ENCODE assay signal across 9 mouse cellular contexts in the genomic region with DNA sequence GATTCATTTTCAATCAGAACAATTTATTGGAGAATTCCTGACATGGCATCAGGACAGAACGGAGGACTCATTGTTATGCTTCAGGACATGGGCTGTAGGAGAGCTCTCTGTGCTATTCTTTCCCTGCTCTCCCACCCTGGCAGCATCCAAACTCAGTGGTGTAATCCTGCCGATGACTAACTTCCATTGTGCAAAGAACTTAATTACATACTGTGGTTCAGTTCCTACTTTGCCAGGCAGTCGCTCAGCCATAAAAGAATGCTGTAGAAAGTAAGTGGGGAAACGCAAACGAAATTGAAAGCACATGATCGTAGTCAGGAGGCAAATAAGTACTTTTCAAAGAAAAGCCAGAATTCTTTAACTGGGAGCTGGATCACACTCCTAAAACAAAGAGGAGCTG.
DNase-seq lines count a peak whose midpoint lies in the region; ATAC-seq and TF ChIP-seq lines count a peak whose summit lies in the region.
"Had no signal": no experiment of that assay in that cellular context is flagged by ENCODE, and none has a peak within 500 bp of the region (broad histone marks: within the 10 kb centered on the region; RNA-seq: fewer than 3 reads in every experiment).

No protein-coding gene starts in this region.

- no peak overlapping the region for H3ac ChIP-seq in C2C12 (ENCODE audit: control insufficient read depth, insufficient read length, low read depth)

- 0 out of 2 replicates have a peak, but pooled peaks cover 6% of the 10 kb centered on the region for H3K4me1 ChIP-seq in embryonic facial prominence, embryonic 10.5 days
- H3K4me1 ChIP-seq in hindbrain, embryonic 14.5 days (replicated peaks; ENCODE audit: control insufficient read depth, insufficient read depth, low read length): no peaks in the 10 kb centered on the region
- H3K4me1 ChIP-seq in midbrain, embryonic 10.5 days: peaks cover 7% of the 10 kb centered on the region

- no peaks in the 10 kb centered on the region for H3K79me3 ChIP-seq in C2C12 (ENCODE audit: low read depth)

- no peaks in the 10 kb centered on the region for H3K79me2 ChIP-seq in C2C12 (ENCODE audit: control insufficient read depth, insufficient read depth)

- peak; percentile 17 for DNase-seq in embryonic facial prominence, embryonic 10.5 days (ENCODE audit: low spot score)
- DNase-seq in hindbrain, embryonic 14.5 days (ENCODE audit: low spot score): no peak
- peak; percentile 19 for DNase-seq in midbrain, embryonic 10.5 days (ENCODE audit: low spot score)
- no peak for DNase-seq in cerebellum, postnatal 36 days
- no peak for DNase-seq in c-Kit-positive CD71-positive TER-119-positive erythroid progenitor cells, embryonic 14.5 days (ENCODE audit: low spot score)
- no peak for DNase-seq in yolk sac, embryonic 10.5 days (ENCODE audit: low spot score)
- DNase-seq in spleen, postnatal 4 days (ENCODE audit: low spot score in 2 of 2): no peak

- no peaks in the 10 kb centered on the region for H3K36me3 ChIP-seq in C2C12 (ENCODE audit: control insufficient read depth, insufficient read depth)
- no peaks in the 10 kb centered on the region for H3K36me3 ChIP-seq in embryonic facial prominence, embryonic 10.5 days (replicated peaks)
- H3K36me3 ChIP-seq in hindbrain, embryonic 14.5 days (replicated peaks; ENCODE audit: control insufficient read depth, insufficient read depth): no peaks in the 10 kb centered on the region
- no peaks in the 10 kb centered on the region for H3K36me3 ChIP-seq in midbrain, embryonic 10.5 days

- peak overlapping the region; percentile 28; the same call in 1 of the 2 replicates for H3K9ac ChIP-seq in hindbrain, embryonic 14.5 days
- H3K9ac ChIP-seq: liver, embryonic 14.5 days had no signal

- no peaks in the 10 kb centered on the region for H3K27me3 ChIP-seq in C2C12 (ENCODE audit: control insufficient read depth, insufficient read depth, insufficient read length)
- no peaks in the 10 kb centered on the region for H3K27me3 ChIP-seq in embryonic facial prominence, embryonic 10.5 days (replicated peaks; ENCODE audit: low read depth, poor library complexity, severe bottlenecking)
- H3K27me3 ChIP-seq in hindbrain, embryonic 14.5 days (ENCODE audit: control insufficient read depth, insufficient read depth, low read length): no peaks in the 10 kb centered on the region
- no peaks in the 10 kb centered on the region for H3K27me3 ChIP-seq in midbrain, embryonic 10.5 days (ENCODE audit: low read depth, poor library complexity, severe bottlenecking)

- ATAC-seq in hindbrain, embryonic 14.5 days (ENCODE audit: low FRiP score): peak; percentile 70

- WGBS in embryonic facial prominence, embryonic 10.5 days: 13% methylated on average over 6 of the region's 6 CpGs
- 10% methylated on average over 6 of the region's 6 CpGs for WGBS in hindbrain, embryonic 14.5 days
- WGBS in midbrain, embryonic 10.5 days: 10% methylated on average over 6 of the region's 6 CpGs

- peak overlapping the region; percentile 3 for H3K4me3 ChIP-seq in C2C12 (ENCODE audit: insufficient read depth, poor library complexity, severe bottlenecking)
- peak overlapping the region; percentile 28; the same call in 1 of the 2 replicates for H3K4me3 ChIP-seq in embryonic facial prominence, embryonic 10.5 days
- H3K4me3 ChIP-seq in hindbrain, embryonic 14.5 days (replicated peaks; ENCODE audit: low read length): no peak overlapping the region
- peak overlapping the region; percentile 32 for H3K4me3 ChIP-seq in midbrain, embryonic 10.5 days

- no peaks in the 10 kb centered on the region for H3K9me3 ChIP-seq in embryonic facial prominence, embryonic 10.5 days
- H3K9me3 ChIP-seq in hindbrain, embryonic 14.5 days (ENCODE audit: control insufficient read depth, low read length): no peaks in the 10 kb centered on the region
- H3K9me3 ChIP-seq in midbrain, embryonic 10.5 days (replicated peaks): no peaks in the 10 kb centered on the region

- peak overlapping the region; percentile 37 for H3K4me2 ChIP-seq in hindbrain, embryonic 14.5 days (replicated peaks)

- TF ChIP-seq CTCF in C2C12 (IDR thresholded peaks at IDR 0.05; ENCODE audit: control insufficient read depth, insufficient read depth, insufficient read length): no peak

- peak overlapping the region; percentile 57 for H3K27ac ChIP-seq in embryonic facial prominence, embryonic 10.5 days (replicated peaks)
- no peak overlapping the region for H3K27ac ChIP-seq in hindbrain, embryonic 14.5 days
- H3K27ac ChIP-seq in midbrain, embryonic 10.5 days (replicated peaks): peak overlapping the region; percentile 63
- H3K27ac ChIP-seq: liver, embryonic 14.5 days had no signal

TF ChIP-seq in C2C12, 6 proteins besides CTCF, POLR2A, EP300 and RAD21:
- no peak for TF ChIP-seq MYOD1 (IDR thresholded peaks at IDR 0.05; ENCODE audit: control insufficient read depth, insufficient read length, low read depth)
- no peak for TF ChIP-seq FOSL1 (IDR thresholded peaks at IDR 0.05; ENCODE audit: insufficient read depth, low read length, poor library complexity, severe bottlenecking)
- TF ChIP-seq MAX (IDR thresholded peaks at IDR 0.05): peak; percentile 69
- TF ChIP-seq USF1 (IDR thresholded peaks at IDR 0.05; ENCODE audit: low read depth): peak; percentile 32
- TF ChIP-seq CEBPB (IDR thresholded peaks at IDR 0.05; ENCODE audit: low read depth): peak; percentile 82
- no peak for TF ChIP-seq MYOG (IDR thresholded peaks at IDR 0.05; ENCODE audit: control insufficient read depth, extremely low read depth, insufficient read length)

Comparison
In these comparisons a context has a peak if more than half of its experiments do, and no peak if none do; other contexts are left out.
1. DNase-seq: peak in embryonic facial prominence, embryonic 10.5 days (single experiment) and midbrain, embryonic 10.5 days (single experiment); none in hindbrain, embryonic 14.5 days (single experiment), cerebellum, postnatal 36 days (0 of 2), c-Kit-positive CD71-positive TER-119-positive erythroid progenitor cells, embryonic 14.5 days (single experiment), yolk sac, embryonic 10.5 days (single experiment) and spleen, postnatal 4 days (0 of 2).